Mouse (Mus musculus) stomach, postnatal 0 days (tissue): ENCODE data around the gene Etv5. TPM values are rescaled to one million over a fixed set of nuclear protein-coding genes. Genes with fewer than 3 reads are reported as not detected.
A peak's percentile ranks its signal among the peaks of the same experiment; 100 is the strongest.

ENCODE experiments used
- ATAC-seq: fragments of 200-750 bp; cut with Nextera tagmentation; 2 replicates; pipeline ENCODE4 v1.8.0; 2017; ENCODE audit not compliant: low FRiP score, low TSS enrichment
- DNase-seq: peaks from one replicate; pipeline ENCODE4 v3.0.0-alpha.2; 2016; ENCODE audit warnings: low spot score
- H3K27ac ChIP-seq: fragments of 300-500 bp; sonication (generic); replicated peaks from 2 replicates; pipeline ENCODE4 v1.5.1; 2014; ENCODE audit warnings: mild to moderate bottlenecking, control low read depth
- H3K27me3 ChIP-seq: fragments of 300-500 bp; sonication (generic); 2 replicates; pipeline ENCODE4 v1.6.1; 2014; ENCODE audit warnings: low read length; ENCODE audit not compliant: control insufficient read depth, insufficient read depth
- H3K36me3 ChIP-seq: fragments of 300-500 bp; sonication (generic); 2 replicates; pipeline ENCODE4 v1.6.1; 2014; ENCODE audit warnings: low read length, mixed read lengths; ENCODE audit not compliant: control insufficient read depth, insufficient read depth
- H3K4me1 ChIP-seq: fragments of 300-500 bp; sonication (generic); replicated peaks from 2 replicates; pipeline ENCODE4 v1.6.1; 2014; ENCODE audit warnings: antibody characterized with exemption; ENCODE audit not compliant: control insufficient read depth, insufficient read depth
- H3K4me2 ChIP-seq: fragments of 300-500 bp; sonication (generic); replicated peaks from 2 replicates; pipeline ENCODE4 v1.6.1; 2014; ENCODE audit warnings: low read depth, mild to moderate bottlenecking, control low read depth, moderate library complexity
- H3K4me3 ChIP-seq: fragments of 300-500 bp; sonication (generic); 2 replicates; pipeline ENCODE4 v1.5.1; 2014; ENCODE audit warnings: low read depth, low read length, control low read depth
- H3K9ac ChIP-seq: fragments of 300-500 bp; sonication (generic); 2 replicates; pipeline ENCODE4 v1.6.1; 2014; ENCODE audit warnings: mild to moderate bottlenecking, low read length, control low read depth, mixed read lengths
- H3K9me3 ChIP-seq: fragments of 300-500 bp; sonication (generic); 2 replicates; pipeline ENCODE4 v1.6.1; 2016; ENCODE audit warnings: low read length; ENCODE audit not compliant: control insufficient read depth
- CTCF ChIP-seq: IDR thresholded peaks from 2 replicates; pipeline ENCODE4 v1.5.1; 2016; ENCODE audit warnings: antibody characterized with exemption, low read depth, mild to moderate bottlenecking, moderate library complexity
- EP300 ChIP-seq: optimal IDR thresholded peaks from 2 replicates; pipeline ENCODE3; 2016; ENCODE audit warnings: antibody characterized with exemption
- WGBS: fragments of 180-500 bp; shearing (Covaris S2); extraction: QIAGEN DNeasy Blood & Tissue Kit; methylation state at CpG from one replicate; pipeline ENCODE4 v1.1.7; 2014; 5-methylcytosine and 5-hydroxymethylcytosine counted together
- polyA plus RNA-seq: library from polyadenylated mRNA; unstranded; fragments of >200 nt; fragmentation: Nextera tagmentation; extraction: Ambion mirVana; gene quantifications from 2 replicates; pipeline ENCODE4 v1.2.1, GENCODE M21; 2015

Gene Etv5
- polyA plus RNA-seq, 1 experiment from 2014 or later, result 6.0 TPM

- H3K9me3 ChIP-seq, result no peaks in the 10 kb centered on the region
- TF ChIP-seq CTCF, result peak; percentile 67
- TF ChIP-seq EP300, result no peak
- ATAC-seq, result peak; percentile 97
- no peak overlapping the region; the same call in 1 of the 2 replicates for H3K9ac ChIP-seq
- H3K4me1 ChIP-seq, result no peaks in the 10 kb centered on the region; the same call in 1 of the 2 replicates
- DNase-seq, result peak; percentile 91
- no peaks in the 10 kb centered on the region for H3K36me3 ChIP-seq
- H3K4me3 ChIP-seq, result no peak overlapping the region
- WGBS, result 10% methylated on average over 9 of the region's 9 CpGs
- H3K27me3 ChIP-seq, result no peaks in the 10 kb centered on the region
- H3K4me2 ChIP-seq, result peak overlapping the region; percentile 40
- H3K27ac ChIP-seq, result peak overlapping the region; percentile 67
These were observed 10.6 kb downstream of the Etv5 start for GRCm38 (mm10) chr16:22428853-22429341.

- WGBS, result 85% methylated on average over 7 of the region's 7 CpGs
- Histone ChIP-seq H3K4me2 (no peak overlapping the region), H3K9ac (no peak overlapping the region)
These were observed 12.7 kb downstream of the Etv5 start for GRCm38 (mm10) chr16:22426866-22427265.

DNA sequence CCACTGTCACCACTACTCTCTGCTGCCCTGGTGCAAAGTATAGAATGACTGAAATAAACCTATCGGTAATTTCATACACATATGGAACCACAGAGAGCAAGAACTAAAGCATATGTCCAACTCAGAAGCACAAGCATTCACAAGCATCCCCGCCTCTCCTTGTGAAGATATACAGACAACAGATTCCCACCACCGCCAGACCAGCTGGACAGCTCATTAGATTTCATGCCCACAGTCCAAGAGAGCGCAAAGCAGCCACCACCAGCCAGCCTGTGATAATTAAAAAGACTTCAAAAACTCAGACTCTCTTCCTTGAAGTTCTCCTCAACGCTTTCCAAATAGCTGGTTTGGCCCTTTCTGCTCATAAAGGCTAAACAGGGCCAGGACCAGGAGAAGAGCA is 17.3 kb downstream of the Etv5 start:
- WGBS, result 83% methylated on average over 5 of the region's 5 CpGs

More at GRCm38 (mm10) chr16:22426866-22427265, 12.7 kb downstream of the Etv5 start:
- Histone ChIP-seq H3K36me3 (no peaks in the 10 kb centered on the region), H3K4me3 (no peak overlapping the region), H3K9me3 (no peaks in the 10 kb centered on the region), H3K27ac (no peak overlapping the region), H3K4me1 (no peaks in the 10 kb centered on the region; the same call in 1 of the 2 replicates), H3K27me3 (no peaks in the 10 kb centered on the region)
- no peak for ATAC-seq
- TF ChIP-seq EP300 (no peak), CTCF (no peak)
- DNase-seq, result no peak

DNA sequence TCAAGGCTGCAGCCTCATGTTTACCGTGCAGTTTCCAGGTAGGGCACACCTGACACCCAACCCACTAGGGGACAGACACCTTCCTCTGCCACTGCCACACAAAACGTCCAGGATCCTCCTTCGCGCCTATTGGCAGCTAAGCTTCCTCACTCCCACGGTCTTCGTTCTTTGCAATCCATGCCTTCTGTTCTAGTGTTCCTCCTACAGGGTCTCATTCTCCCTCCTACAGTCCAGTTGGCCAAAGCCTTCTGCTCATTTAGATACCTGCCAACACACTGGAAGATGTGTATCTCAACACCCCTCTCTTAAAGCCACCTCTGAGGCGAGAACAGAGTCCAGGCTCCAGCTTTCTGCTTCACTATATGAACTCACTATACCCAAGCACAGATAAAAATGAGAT is 21.6 kb downstream of the Etv5 start:
- Histone ChIP-seq H3K4me3 (no peak overlapping the region), H3K27me3 (no peaks in the 10 kb centered on the region), H3K9ac (no peak overlapping the region), H3K4me2 (no peak overlapping the region), H3K4me1 (no peaks in the 10 kb centered on the region), H3K27ac (no peak overlapping the region), H3K36me3 (no peaks in the 10 kb centered on the region), H3K9me3 (no peaks in the 10 kb centered on the region)
- ATAC-seq, result no peak
- no peak for DNase-seq
- WGBS, result 95% methylated on average over 7 of the region's 7 CpGs
- TF ChIP-seq CTCF (no peak), EP300 (no peak)

More for the DNA sequence above, 17.3 kb downstream of the Etv5 start:
- TF ChIP-seq EP300 (no peak), CTCF (no peak)
- Histone ChIP-seq H3K36me3 (no peaks in the 10 kb centered on the region), H3K9ac (no peak overlapping the region), H3K27me3 (no peaks in the 10 kb centered on the region), H3K4me3 (no peak overlapping the region), H3K4me2 (no peak overlapping the region), H3K27ac (no peak overlapping the region), H3K4me1 (no peaks in the 10 kb centered on the region), H3K9me3 (no peaks in the 10 kb centered on the region)
- no peak for DNase-seq
- ATAC-seq, result no peak

GRCm38 (mm10) chr16:22417044-22417443 is 22.5 kb downstream of the Etv5 start:
- Histone ChIP-seq H3K27ac (no peak overlapping the region), H3K9ac (no peak overlapping the region), H3K4me2 (no peak overlapping the region), H3K9me3 (no peaks in the 10 kb centered on the region), H3K4me1 (no peaks in the 10 kb centered on the region), H3K27me3 (no peaks in the 10 kb centered on the region), H3K4me3 (no peak overlapping the region), H3K36me3 (no peaks in the 10 kb centered on the region)
- TF ChIP-seq EP300 (no peak), CTCF (no peak)
- ATAC-seq (no peak), DNase-seq (no peak)
- WGBS, result 82% methylated on average over 8 of the region's 8 CpGs

- Histone ChIP-seq H3K27ac (no peak overlapping the region), H3K9ac (no peak overlapping the region), H3K4me3 (no peak overlapping the region), H3K4me1 (no peaks in the 10 kb centered on the region), H3K27me3 (no peaks in the 10 kb centered on the region), H3K9me3 (no peaks in the 10 kb centered on the region), H3K36me3 (no peaks in the 10 kb centered on the region), H3K4me2 (no peak overlapping the region)
- DNase-seq (no peak), ATAC-seq (no peak)
- 67% methylated on average over 6 of the region's 6 CpGs for WGBS
- no peak for TF ChIP-seq CTCF
- TF ChIP-seq EP300, result no peak
These were observed 23.2 kb downstream of the Etv5 start for GRCm38 (mm10) chr16:22416140-22416848.
